In genomic region chr3:64791245-64791591, GRCm38 (mm10) we compare ENCODE assay signal across 20 mouse cellular contexts. TPM values are rescaled to one million over a fixed set of nuclear protein-coding genes. Genes with fewer than 3 reads are reported as not detected.
DNase-seq lines count a peak whose midpoint lies in the region; ATAC-seq and TF ChIP-seq lines count a peak whose summit lies in the region.
"Had no signal": no experiment of that assay in that cellular context is flagged by ENCODE, and none has a peak within 500 bp of the region (broad histone marks: within the 10 kb centered on the region; RNA-seq: fewer than 3 reads in every experiment).

No protein-coding gene starts in this region.

- no peak overlapping the region for H3K4me2 ChIP-seq in lung, postnatal 0 days (replicated peaks; ENCODE audit: low read depth, low read length)
- H3K4me2 ChIP-seq in hindbrain, embryonic 16.5 days (ENCODE audit: low read length): no peak overlapping the region
- H3K4me2 ChIP-seq: liver, embryonic 11.5 days; neural tube, embryonic 13.5 days; stomach, embryonic 15.5 days had no signal

- no peaks in the 10 kb centered on the region for H3K36me3 ChIP-seq in lung, postnatal 0 days (ENCODE audit: insufficient read depth, low read length)
- H3K36me3 ChIP-seq in hindbrain, embryonic 16.5 days (ENCODE audit: control insufficient read depth, insufficient read depth, low read length): no peaks in the 10 kb centered on the region
- no peaks in the 10 kb centered on the region for H3K36me3 ChIP-seq in small intestine, adult 2 months (ENCODE audit: control insufficient read depth, insufficient read depth, low read length)
- H3K36me3 ChIP-seq: heart, embryonic 10.5 days; neural tube, embryonic 13.5 days; stomach, embryonic 15.5 days had no signal

- no peaks in the 10 kb centered on the region for H3K9me3 ChIP-seq in lung, postnatal 0 days (ENCODE audit: low read length)
- no peaks in the 10 kb centered on the region for H3K9me3 ChIP-seq in hindbrain, embryonic 16.5 days (ENCODE audit: control insufficient read depth, low read length)
- H3K9me3 ChIP-seq: heart, embryonic 10.5 days; neural tube, embryonic 13.5 days; stomach, embryonic 15.5 days had no signal

- H3K9ac ChIP-seq in lung, postnatal 0 days (replicated peaks; ENCODE audit: low read depth): no peak overlapping the region
- no peak overlapping the region for H3K9ac ChIP-seq in hindbrain, embryonic 16.5 days (ENCODE audit: low read depth, low read length)
- H3K9ac ChIP-seq: neural tube, embryonic 13.5 days; stomach, embryonic 15.5 days had no signal

- no peak overlapping the region for H3K4me3 ChIP-seq in lung, postnatal 0 days (ENCODE audit: low read depth, low read length)
- no peak overlapping the region for H3K4me3 ChIP-seq in lung, adult 2 months (replicated peaks; ENCODE audit: extremely low read depth, low read depth, low read length)
- no peak overlapping the region for H3K4me3 ChIP-seq in hindbrain, embryonic 16.5 days (ENCODE audit: low read length)
- no peak overlapping the region for H3K4me3 ChIP-seq in small intestine, adult 2 months (ENCODE audit: low read depth, low read length)
- H3K4me3 ChIP-seq: heart, embryonic 10.5 days; megakaryocyte, embryonic 14.5 days; neural tube, embryonic 13.5 days; stomach, embryonic 15.5 days had no signal

- DNase-seq in embryo, embryonic 9.5 days (ENCODE audit: extremely low spot score): peak; percentile 3
- DNase-seq in embryo, embryonic 10.5 days (ENCODE audit: low spot score): no peak
- DNase-seq in lung, postnatal 0 days (ENCODE audit: low spot score): peak; percentile 4
- DNase-seq in lung, adult 2 months: no peak
- DNase-seq in layer of hippocampus, adult 9-10 months (ENCODE audit: low spot score): no peak

- no peaks in the 10 kb centered on the region for H3K4me1 ChIP-seq in lung, postnatal 0 days (ENCODE audit: insufficient read depth, low read depth, low read length)
- H3K4me1 ChIP-seq in lung, adult 2 months (ENCODE audit: control insufficient read depth, insufficient read depth, low read length): no peaks in the 10 kb centered on the region
- no peaks in the 10 kb centered on the region for H3K4me1 ChIP-seq in hindbrain, embryonic 16.5 days (ENCODE audit: control insufficient read depth, insufficient read depth, low read depth, low read length)
- no peaks in the 10 kb centered on the region for H3K4me1 ChIP-seq in small intestine, adult 2 months (ENCODE audit: control insufficient read depth, insufficient read depth, insufficient read length, low read length)
- H3K4me1 ChIP-seq: heart, embryonic 10.5 days; megakaryocyte, embryonic 14.5 days; neural tube, embryonic 13.5 days; stomach, embryonic 15.5 days had no signal

- no peak for TF ChIP-seq EP300 in lung, postnatal 0 days (IDR thresholded peaks at IDR 0.05)

- no peaks in the 10 kb centered on the region for H3K27me3 ChIP-seq in lung, postnatal 0 days (replicated peaks; ENCODE audit: insufficient read depth, low read length)
- H3K27me3 ChIP-seq in hindbrain, embryonic 16.5 days (replicated peaks; ENCODE audit: control insufficient read depth, insufficient read depth, low read length): no peaks in the 10 kb centered on the region
- no peaks in the 10 kb centered on the region for H3K27me3 ChIP-seq in small intestine, adult 2 months (ENCODE audit: control insufficient read depth, insufficient read depth, low read length)
- H3K27me3 ChIP-seq: CH12.LX; megakaryocyte, embryonic 14.5 days; neural tube, embryonic 13.5 days; stomach, embryonic 15.5 days had no signal

- ATAC-seq in lung, postnatal 0 days: no peak
- peak; percentile 40 for ATAC-seq in hindbrain, embryonic 16.5 days
- ATAC-seq in granulocyte monocyte progenitor cell, adult 5-6 weeks (replicated peaks; ENCODE audit: poor library complexity, severe bottlenecking): no peak

- no peak for TF ChIP-seq POLR2A in lung, adult 2 months (IDR thresholded peaks at IDR 0.05; ENCODE audit: borderline replicate concordance, extremely low read depth, low read depth, low read length)
- no peak for TF ChIP-seq POLR2A in small intestine, adult 2 months (IDR thresholded peaks at IDR 0.05; ENCODE audit: low read depth, low read length)

- TF ChIP-seq CTCF in lung, postnatal 0 days (IDR thresholded peaks at IDR 0.05): no peak
- TF ChIP-seq CTCF in lung, adult 2 months (IDR thresholded peaks at IDR 0.05; ENCODE audit: insufficient read depth, low read length): no peak
- 0 out of 2 replicates have a peak, but pooled peaks have one; percentile 5 for TF ChIP-seq CTCF in small intestine, adult 2 months (IDR thresholded peaks at IDR 0.05; ENCODE audit: extremely low read depth, insufficient read length, insufficient replicate concordance, low read depth, low read length)

- 42% methylated on average over 6 of the region's 6 CpGs for WGBS in lung, postnatal 0 days
- 39% methylated on average over 6 of the region's 6 CpGs for WGBS in lung, adult 2 months
- WGBS in hindbrain, embryonic 16.5 days: 49% methylated on average over 6 of the region's 6 CpGs
- 43% methylated on average over 6 of the region's 6 CpGs for WGBS in small intestine, adult 2 months

- H3K27ac ChIP-seq in lung, postnatal 0 days (ENCODE audit: low read length): no peak overlapping the region
- H3K27ac ChIP-seq in hindbrain, embryonic 16.5 days (ENCODE audit: low read depth, low read length): no peak overlapping the region
- H3K27ac ChIP-seq in small intestine, adult 2 months (ENCODE audit: insufficient read depth, low read depth, low read length): no peak overlapping the region
- H3K27ac ChIP-seq: heart, embryonic 10.5 days; neural tube, embryonic 13.5 days; stomach, embryonic 15.5 days had no signal

RNA-seq across cellular contexts. Expression of gene Vmn2r7, which starts 53.3 kb away (rescaled TPM):
- not detected in 2 replicates for polyA plus RNA-seq in lung, postnatal 0 days (2015; fragmentation: Nextera tagmentation; extraction: Ambion mirVana)
- not detected in 2 replicates for polyA plus RNA-seq in lung, adult 2 months (2012; rRNA removed)
- polyA plus RNA-seq in hindbrain, embryonic 16.5 days (2015; fragmentation: Nextera tagmentation; extraction: Ambion mirVana): not detected in 2 replicates
- polyA plus RNA-seq in small intestine, adult 2 months (2012; rRNA removed): not detected in 2 replicates
- total RNA-seq in granulocyte monocyte progenitor cell, adult 5-6 weeks (2014; fragmentation: Nextera tagmentation): not detected in 2 replicates
- total RNA-seq in granulocyte monocyte progenitor cell, adult 5-6 weeks (2017): not detected in 2 replicates
- total RNA-seq: CH12.LX; gastrocnemius, postnatal 14 days; heart, postnatal 25 days; layer of hippocampus, postnatal 36 days; left cerebral cortex, postnatal 4 days had no signal
- polyA plus RNA-seq: embryonic facial prominence, embryonic 14.5 days; heart, embryonic 10.5 days; liver, embryonic 11.5 days; lung, embryonic 16.5 days; neural tube, embryonic 13.5 days; stomach, embryonic 15.5 days had no signal

Comparison
In these comparisons a context has a peak if more than half of its experiments do, and no peak if none do; other contexts are left out.
1. DNase-seq: peak in embryo, embryonic 9.5 days (single experiment) and lung, postnatal 0 days (single experiment); none in embryo, embryonic 10.5 days (single experiment), lung, adult 2 months (single experiment) and layer of hippocampus, adult 9-10 months (single experiment).